18 mouse cellular contexts compared by ENCODE assay signal in the genomic region with DNA sequence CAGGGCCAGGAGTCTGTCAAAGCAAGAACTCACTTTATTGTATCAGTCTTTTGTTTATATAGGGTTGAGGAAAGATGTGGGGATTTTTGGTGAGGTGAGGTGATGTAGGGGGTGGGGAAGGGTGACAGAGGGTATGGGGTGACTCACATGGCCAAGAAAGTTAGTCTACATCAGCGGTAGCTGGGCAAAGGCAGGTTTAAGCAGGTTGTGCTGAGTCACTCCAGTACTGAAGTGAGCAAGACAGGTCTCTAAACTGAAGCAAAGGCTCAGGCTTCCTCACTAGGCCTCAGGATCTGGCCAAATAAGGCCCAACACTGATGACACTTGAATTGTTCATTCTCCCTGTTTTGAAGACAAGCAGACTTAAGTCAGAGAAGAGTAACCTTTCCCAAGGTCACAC.
"Had no signal": no experiment of that assay in that cellular context is flagged by ENCODE, and none has a peak within 500 bp of the region (broad histone marks: within the 10 kb centered on the region; RNA-seq: fewer than 3 reads in every experiment).

No protein-coding gene starts in this region.

- H3K9ac ChIP-seq: limb, embryonic 15.5 days; liver, embryonic 12.5 days; lung, embryonic 14.5 days had no signal

- H3K4me2 ChIP-seq: limb, embryonic 15.5 days; liver, embryonic 12.5 days; lung, embryonic 14.5 days had no signal

- H3K4me3 ChIP-seq: limb, embryonic 15.5 days; liver, embryonic 12.5 days; midbrain, embryonic 10.5 days had no signal

- H3K27me3 ChIP-seq: limb, embryonic 15.5 days; liver, embryonic 12.5 days had no signal

- H3K36me3 ChIP-seq: liver, embryonic 12.5 days had no signal

- H3K27ac ChIP-seq: kidney, postnatal 0 days; limb, embryonic 15.5 days; liver, embryonic 12.5 days; midbrain, embryonic 10.5 days had no signal

- H3K4me1 ChIP-seq: limb, embryonic 15.5 days; liver, embryonic 12.5 days; midbrain, embryonic 10.5 days had no signal

- H3K9me3 ChIP-seq: limb, embryonic 15.5 days; liver, embryonic 12.5 days had no signal

- DNase-seq: kidney, adult 11 months; kidney, adult 9 months; kidney, postnatal 36 days; layer of hippocampus, adult 9-11 months; layer of hippocampus, postnatal 36 days; lung, embryonic 14.5 days; lung, postnatal 10 days; lung, postnatal 4 days; right cerebral cortex, adult 18-20 months; right cerebral cortex, postnatal 4 days; spleen, adult 18-20 months; thymus, adult 2 months; thymus, postnatal 36 days had no signal

- ATAC-seq: liver, embryonic 12.5 days; midbrain, embryonic 16.5 days had no signal
